In the genomic region with DNA sequence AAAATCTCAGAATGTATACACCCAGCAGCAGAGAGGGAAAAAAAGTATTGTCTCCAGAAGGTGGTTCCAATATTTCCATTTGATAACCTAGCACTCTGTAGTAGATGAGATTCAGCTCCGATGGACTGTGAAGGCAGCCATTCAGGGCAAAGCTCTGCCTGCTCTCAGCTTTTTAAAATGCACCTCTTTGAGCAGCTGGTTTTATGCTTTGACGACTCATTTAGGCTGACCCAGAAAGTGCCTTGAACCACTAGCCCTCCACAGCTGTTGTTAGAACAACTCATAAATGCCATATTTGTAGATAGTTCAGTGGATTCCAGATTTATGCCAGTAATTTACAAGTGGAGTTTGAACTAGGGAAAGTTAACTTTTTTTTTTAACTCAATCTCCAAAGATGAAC, we compare ENCODE assay signal across 13 mouse cellular contexts.
"Had no signal": no experiment of that assay in that cellular context is flagged by ENCODE, and none has a peak within 500 bp of the region (broad histone marks: within the 10 kb centered on the region; RNA-seq: fewer than 3 reads in every experiment).

No protein-coding gene starts in this region.

- H3K36me3 ChIP-seq: intestine, embryonic 15.5 days; limb, embryonic 13.5 days; midbrain, embryonic 12.5 days; neural tube, embryonic 15.5 days; stomach, embryonic 15.5 days had no signal

- H3K27me3 ChIP-seq: intestine, embryonic 15.5 days; stomach, embryonic 15.5 days had no signal

- H3K9me3 ChIP-seq: intestine, embryonic 15.5 days; limb, embryonic 13.5 days; midbrain, embryonic 12.5 days; neural tube, embryonic 15.5 days; stomach, embryonic 15.5 days had no signal

- DNase-seq: kidney, adult 2 months; kidney, postnatal 10 days; kidney, postnatal 4 days; left cerebral cortex, postnatal 4 days; right cerebral cortex, postnatal 14 days; thymus, postnatal 36 days had no signal

- H3K27ac ChIP-seq: intestine, embryonic 15.5 days; layer of hippocampus, adult 2 months; limb, embryonic 13.5 days; liver, embryonic 14.5 days; midbrain, embryonic 12.5 days; neural tube, embryonic 15.5 days; stomach, embryonic 15.5 days had no signal

- ATAC-seq: intestine, embryonic 15.5 days had no signal

- H3K4me2 ChIP-seq: intestine, embryonic 15.5 days; limb, embryonic 13.5 days; midbrain, embryonic 12.5 days; neural tube, embryonic 15.5 days; stomach, embryonic 15.5 days had no signal

- H3K4me3 ChIP-seq: intestine, embryonic 15.5 days; layer of hippocampus, adult 2 months; limb, embryonic 13.5 days; midbrain, embryonic 12.5 days; neural tube, embryonic 15.5 days; stomach, embryonic 15.5 days had no signal

- H3K9ac ChIP-seq: intestine, embryonic 15.5 days; limb, embryonic 13.5 days; liver, embryonic 14.5 days; midbrain, embryonic 12.5 days; neural tube, embryonic 15.5 days; stomach, embryonic 15.5 days had no signal

- H3K4me1 ChIP-seq: intestine, embryonic 15.5 days; limb, embryonic 13.5 days; stomach, embryonic 15.5 days had no signal
